In the genomic region with DNA sequence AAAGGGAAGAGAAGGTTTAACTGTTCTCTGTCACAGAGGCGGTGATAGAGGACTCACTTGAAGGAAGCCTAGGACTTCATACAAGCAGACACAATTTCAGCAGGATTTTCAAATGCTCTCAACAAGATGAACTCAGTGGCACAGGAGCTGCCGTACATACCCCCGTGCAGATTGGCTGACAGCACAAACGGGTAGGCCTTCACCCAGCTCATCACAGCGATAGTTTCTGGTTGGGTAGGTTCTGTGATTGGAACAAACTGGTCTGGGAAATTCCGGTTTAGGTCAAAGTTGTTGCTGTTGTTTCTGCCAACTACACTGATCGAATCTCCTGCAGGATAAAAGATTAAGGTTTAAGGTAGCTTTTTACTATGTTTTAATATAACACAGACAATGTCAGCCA, we compare ENCODE assay signal across 11 mouse cellular contexts.
"Had no signal": no experiment of that assay in that cellular context is flagged by ENCODE, and none has a peak within 500 bp of the region (broad histone marks: within the 10 kb centered on the region; RNA-seq: fewer than 3 reads in every experiment).

No protein-coding gene starts in this region.

- DNase-seq: gastrocnemius, postnatal 14 days; heart, adult 2 months; heart, postnatal 14 days; heart, postnatal 4 days; kidney, adult 11 months; kidney, adult 2 months; kidney, adult 9 months; kidney, postnatal 14 days; kidney, postnatal 36 days; liver; liver, embryonic 13.5 days had no signal
